Mouse (Mus musculus): Measurements from ENCODE around the gene 1700011M02Rik. TPM values are rescaled to one million over a fixed set of nuclear protein-coding genes. Genes with fewer than 3 reads are reported as not detected.
"Not testable (repeated sequence)": the region's sequence is repeated elsewhere in the genome, so short reads cannot be mapped to it uniquely, and the experiment has no call there.

1700011M02Rik gene
- not detected for polyA plus RNA-seq (2012; fragmentation: generic; extraction: Trizol)
- long read RNA-seq, experiment 1: 0 reads
- long read RNA-seq, experiment 2: 0 reads

DNA sequence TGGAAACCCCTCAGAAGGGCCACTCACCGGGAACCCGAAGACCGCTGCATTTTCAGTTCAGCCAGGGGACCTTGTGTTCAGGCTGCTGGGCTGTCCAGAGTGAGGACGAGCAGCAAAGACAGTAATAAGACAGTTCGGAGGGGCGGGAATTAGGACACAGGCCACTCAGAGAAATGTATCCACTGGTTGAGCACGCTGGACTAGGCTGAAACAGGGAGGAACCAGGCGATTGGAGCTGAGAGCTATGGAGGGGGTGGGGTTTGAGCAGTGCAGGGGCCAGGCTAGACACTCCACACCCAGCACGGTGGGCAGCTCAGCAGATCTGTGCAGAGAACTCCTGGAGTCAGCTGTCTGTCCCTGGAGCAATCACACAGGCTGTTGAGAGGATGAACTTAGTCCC lies at the start of gene 1700011M02Rik, which contains the start of gene Dmrtc1a:
TSS of gene 1700011M02Rik (plus strand) at position 319 of the 400 bp plus-strand sequence.
TSS of gene Dmrtc1a (minus strand) at position 101 of the 400 bp plus-strand sequence.
- not testable (repeated sequence) for H3K4me3 ChIP-seq (ENCODE audit: insufficient read depth, poor library complexity, severe bottlenecking); H3K36me3 ChIP-seq (ENCODE audit: control insufficient read depth, insufficient read depth); H3K27me3 ChIP-seq (ENCODE audit: control insufficient read depth, insufficient read depth, insufficient read length); H3K79me3 ChIP-seq (ENCODE audit: low read depth); H3ac ChIP-seq (ENCODE audit: control insufficient read depth, insufficient read length, low read depth); H3K79me2 ChIP-seq (ENCODE audit: control insufficient read depth, insufficient read depth)

DNA sequence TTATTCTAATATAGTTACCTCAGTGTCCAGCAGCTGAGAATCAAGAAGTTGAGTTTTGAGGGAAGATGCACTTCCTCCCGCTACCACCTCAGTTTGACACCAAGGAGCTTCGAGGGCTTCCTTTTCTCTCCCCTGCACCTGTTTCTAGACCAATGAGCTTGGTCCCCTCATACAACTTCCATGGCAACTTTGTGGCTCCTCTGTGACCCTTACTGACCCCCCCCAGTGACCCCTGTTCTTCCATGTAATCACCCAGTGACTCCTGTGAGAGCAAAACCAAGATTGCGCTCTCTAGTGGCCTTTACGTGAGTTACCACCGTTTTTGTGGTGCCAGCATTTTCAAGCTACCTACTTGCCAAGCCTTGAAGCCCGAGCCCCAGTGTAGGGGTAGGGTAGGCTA lies 40.8 kb upstream of the 1700011M02Rik start, which contains the start of gene 1700031F05Rik:
TSS of gene 1700031F05Rik (minus strand) at position 101 of the 400 bp plus-strand sequence.
- no peaks in the 10 kb centered on the region for H3K36me3 ChIP-seq (ENCODE audit: control insufficient read depth, insufficient read depth)
- H3K79me3 ChIP-seq (ENCODE audit: low read depth): no peaks in the 10 kb centered on the region
- H3K4me3 ChIP-seq (ENCODE audit: insufficient read depth, poor library complexity, severe bottlenecking): no peak within 1 kb of the TSS
- TF ChIP-seq CTCF (IDR thresholded peaks at IDR 0.05; ENCODE audit: control insufficient read depth, insufficient read depth, insufficient read length) (no peak), USF1 (IDR thresholded peaks at IDR 0.05; ENCODE audit: low read depth) (no peak), MYOG (IDR thresholded peaks at IDR 0.05; ENCODE audit: control insufficient read depth, extremely low read depth, insufficient read length) (no peak), FOSL1 (IDR thresholded peaks at IDR 0.05; ENCODE audit: insufficient read depth, low read length, poor library complexity, severe bottlenecking) (no peak), CEBPB (IDR thresholded peaks at IDR 0.05; ENCODE audit: low read depth) (no peak), MYOD1 (IDR thresholded peaks at IDR 0.05; ENCODE audit: control insufficient read depth, insufficient read length, low read depth) (no peak), MAX (IDR thresholded peaks at IDR 0.05) (no peak)
- no peaks in the 10 kb centered on the region for H3K79me2 ChIP-seq (ENCODE audit: control insufficient read depth, insufficient read depth)
- H3ac ChIP-seq (ENCODE audit: control insufficient read depth, insufficient read length, low read depth): no peak within 1 kb of the TSS
- H3K27me3 ChIP-seq (ENCODE audit: control insufficient read depth, insufficient read depth, insufficient read length): no peaks in the 10 kb centered on the region

DNA sequence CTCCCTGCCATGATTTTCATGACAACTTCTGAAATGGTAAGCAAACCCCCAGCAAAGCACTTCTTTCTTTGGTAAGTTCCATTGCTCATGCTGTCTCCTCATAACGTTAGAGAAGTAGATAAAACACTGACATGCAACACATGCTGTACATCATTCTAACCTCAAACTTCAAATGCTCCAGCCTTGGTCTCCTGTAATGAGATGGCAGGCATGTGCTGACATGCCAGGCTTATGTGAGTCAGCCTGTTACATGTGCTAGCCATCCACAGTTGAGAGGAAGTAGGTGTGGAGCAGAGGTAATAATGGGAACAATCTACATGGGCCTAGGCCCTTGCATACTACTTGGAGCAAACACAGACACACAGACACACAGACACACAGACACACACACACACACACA lies 6.1 kb downstream of the 1700011M02Rik start:
- H3K27me3 ChIP-seq (ENCODE audit: control insufficient read depth, insufficient read depth, insufficient read length); H3K36me3 ChIP-seq (ENCODE audit: control insufficient read depth, insufficient read depth); H3ac ChIP-seq (ENCODE audit: control insufficient read depth, insufficient read length, low read depth); H3K79me3 ChIP-seq (ENCODE audit: low read depth); H3K79me2 ChIP-seq (ENCODE audit: control insufficient read depth, insufficient read depth); H3K4me3 ChIP-seq (ENCODE audit: insufficient read depth, poor library complexity, severe bottlenecking): not testable (repeated sequence)

DNA sequence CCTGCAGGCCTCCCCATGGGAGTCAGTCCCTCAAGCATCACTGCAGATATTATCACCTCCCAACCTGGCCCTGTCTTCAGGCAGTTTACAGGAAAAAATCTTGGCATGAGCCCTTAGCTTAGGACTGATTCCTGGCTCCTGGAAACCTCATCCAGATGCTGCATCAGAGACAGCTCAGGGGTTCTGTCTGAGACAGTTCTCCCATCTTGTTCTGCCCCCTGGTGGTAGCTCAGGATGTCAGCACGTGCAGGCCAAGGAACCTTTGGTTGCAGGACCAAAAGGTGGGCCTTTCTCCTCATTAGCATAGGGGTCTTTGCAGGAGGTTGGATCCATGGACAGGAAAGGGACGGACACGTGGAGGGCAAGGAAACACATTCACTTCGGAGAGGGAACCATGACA lies 18.0 kb downstream of the 1700011M02Rik start:
- H3ac ChIP-seq (ENCODE audit: control insufficient read depth, insufficient read length, low read depth); H3K4me3 ChIP-seq (ENCODE audit: insufficient read depth, poor library complexity, severe bottlenecking); H3K27me3 ChIP-seq (ENCODE audit: control insufficient read depth, insufficient read depth, insufficient read length); H3K79me2 ChIP-seq (ENCODE audit: control insufficient read depth, insufficient read depth); H3K36me3 ChIP-seq (ENCODE audit: control insufficient read depth, insufficient read depth); H3K79me3 ChIP-seq (ENCODE audit: low read depth): not testable (repeated sequence)

DNA sequence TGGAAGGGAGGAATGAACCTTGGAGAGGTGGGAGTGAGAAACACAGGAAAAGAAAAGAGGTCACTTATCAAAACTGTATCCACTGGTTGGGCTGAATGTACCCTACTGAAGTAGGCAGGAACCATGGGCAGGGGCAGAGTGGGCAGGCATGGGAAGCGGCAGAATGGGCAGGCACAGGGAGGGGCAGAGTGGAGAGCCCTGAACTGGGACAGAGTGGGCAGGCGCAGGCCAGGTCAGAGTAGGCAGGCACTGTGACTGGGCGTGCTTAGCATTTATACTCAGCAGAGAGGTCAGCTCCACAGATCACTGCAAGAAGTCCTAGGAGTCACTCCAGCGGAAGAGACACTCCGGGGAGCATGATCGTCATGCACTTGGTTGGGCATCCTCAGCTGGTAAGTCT lies 19.4 kb downstream of the 1700011M02Rik start, which contains the start of gene 1700018G05Rik:
TSS of gene 1700018G05Rik (plus strand) at position 301 of the 400 bp plus-strand sequence.
- H3ac ChIP-seq (ENCODE audit: control insufficient read depth, insufficient read length, low read depth); H3K4me3 ChIP-seq (ENCODE audit: insufficient read depth, poor library complexity, severe bottlenecking); H3K79me2 ChIP-seq (ENCODE audit: control insufficient read depth, insufficient read depth); H3K79me3 ChIP-seq (ENCODE audit: low read depth); H3K36me3 ChIP-seq (ENCODE audit: control insufficient read depth, insufficient read depth); H3K27me3 ChIP-seq (ENCODE audit: control insufficient read depth, insufficient read depth, insufficient read length): not testable (repeated sequence)

DNA sequence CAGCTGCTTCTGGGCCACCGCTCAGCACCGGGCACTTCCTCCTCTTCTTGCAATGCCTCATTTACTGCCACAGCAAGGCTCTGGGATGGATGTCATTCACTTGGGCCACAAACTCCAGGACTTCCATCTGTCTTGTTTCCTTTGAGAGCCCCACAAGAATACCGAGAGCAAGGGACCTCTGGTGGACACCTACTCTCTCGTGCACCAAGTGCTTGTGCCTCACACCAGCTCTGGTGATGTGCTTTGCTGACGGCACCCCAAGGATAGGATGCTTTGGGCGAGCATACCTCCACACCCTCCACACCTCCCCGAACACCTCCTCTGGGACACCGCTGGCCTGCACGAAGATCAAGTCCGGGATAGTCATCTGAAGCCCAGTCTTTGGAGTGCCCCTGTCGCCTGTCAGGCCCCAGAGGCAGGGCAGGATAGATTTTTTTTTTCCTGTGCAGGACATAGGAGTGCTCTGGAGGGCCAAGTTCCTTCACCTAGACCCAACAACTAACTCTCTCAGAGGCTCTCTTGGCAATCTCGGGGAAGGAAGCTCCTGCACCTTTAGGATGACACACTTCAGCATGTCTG lies 24.4 kb downstream of the 1700011M02Rik start:
- H3K4me3 ChIP-seq (ENCODE audit: insufficient read depth, poor library complexity, severe bottlenecking): no peak overlapping the region
- no peaks in the 10 kb centered on the region for H3K27me3 ChIP-seq (ENCODE audit: control insufficient read depth, insufficient read depth, insufficient read length)
- no peaks in the 10 kb centered on the region for H3K36me3 ChIP-seq (ENCODE audit: control insufficient read depth, insufficient read depth)
- H3K79me2 ChIP-seq (ENCODE audit: control insufficient read depth, insufficient read depth): no peaks in the 10 kb centered on the region
- H3ac ChIP-seq (ENCODE audit: control insufficient read depth, insufficient read length, low read depth): no peak overlapping the region
- H3K79me3 ChIP-seq (ENCODE audit: low read depth): no peaks in the 10 kb centered on the region
- no peak for TF ChIP-seq MYOD1 (IDR thresholded peaks at IDR 0.05; ENCODE audit: control insufficient read depth, insufficient read length, low read depth)
- TF ChIP-seq MYOG (IDR thresholded peaks at IDR 0.05; ENCODE audit: control insufficient read depth, extremely low read depth, insufficient read length): no peak
- no peak for TF ChIP-seq FOSL1 (IDR thresholded peaks at IDR 0.05; ENCODE audit: insufficient read depth, low read length, poor library complexity, severe bottlenecking)
- TF ChIP-seq CEBPB (IDR thresholded peaks at IDR 0.05; ENCODE audit: low read depth): no peak
- no peak for TF ChIP-seq CTCF (IDR thresholded peaks at IDR 0.05; ENCODE audit: control insufficient read depth, insufficient read depth, insufficient read length)
- no peak for TF ChIP-seq MAX (IDR thresholded peaks at IDR 0.05)
- TF ChIP-seq USF1 (IDR thresholded peaks at IDR 0.05; ENCODE audit: low read depth): no peak
